Mouse (Mus musculus): ENCODE data around the gene Stum.

DNA sequence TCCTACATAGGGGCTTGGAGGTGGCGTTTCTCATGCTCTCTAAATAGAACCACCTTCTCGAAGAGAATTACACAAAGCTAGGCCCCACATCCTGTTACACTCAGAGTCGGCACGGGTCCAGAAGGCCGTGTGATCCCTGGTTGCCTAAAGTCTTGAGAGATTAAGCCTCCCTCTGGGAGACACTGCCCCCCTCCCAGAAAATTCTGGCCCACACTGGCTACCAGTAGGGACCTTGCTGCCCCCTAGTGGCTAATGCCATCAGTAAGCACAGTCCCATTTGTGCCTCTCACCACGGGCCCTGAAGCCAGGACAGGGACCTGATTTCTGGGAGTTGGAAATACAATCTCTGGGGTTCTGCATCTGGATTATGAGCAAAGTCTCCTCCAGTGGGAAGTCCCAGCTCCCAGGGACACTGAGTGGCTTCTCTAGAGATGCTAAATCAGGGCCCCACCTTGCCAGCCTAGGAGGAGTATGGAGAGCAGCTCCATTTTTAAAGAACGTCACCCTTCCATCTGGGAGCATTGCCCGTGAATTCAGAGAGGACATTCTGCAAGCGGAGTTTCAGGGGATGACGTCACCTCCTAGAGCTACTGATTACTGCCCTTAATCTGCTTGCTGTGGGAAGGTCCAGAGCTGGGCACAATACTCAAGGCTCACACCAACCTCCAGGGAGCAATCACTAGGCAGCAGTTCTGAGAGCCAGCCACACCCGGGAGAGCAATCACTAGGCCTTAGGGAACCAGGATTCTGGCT lies 61.1 kb downstream of the Stum start:
- TF ChIP-seq CTCF (IDR thresholded peaks at IDR 0.05; ENCODE audit: low read depth) (peak; percentile 88), EP300 (IDR thresholded peaks at IDR 0.05; ENCODE audit: low read depth) (no peak)

Data from liver, postnatal 0 days (tissue).